Mouse (Mus musculus) cerebellum, adult 18-20 months (tissue): ENCODE measurements around the gene Podnl1.

Experiments
- DNase-seq, 2 experiments: peaks; one replicate each; pipeline ENCODE4 v3.0.0; 2021

Podnl1 gene

DNA sequence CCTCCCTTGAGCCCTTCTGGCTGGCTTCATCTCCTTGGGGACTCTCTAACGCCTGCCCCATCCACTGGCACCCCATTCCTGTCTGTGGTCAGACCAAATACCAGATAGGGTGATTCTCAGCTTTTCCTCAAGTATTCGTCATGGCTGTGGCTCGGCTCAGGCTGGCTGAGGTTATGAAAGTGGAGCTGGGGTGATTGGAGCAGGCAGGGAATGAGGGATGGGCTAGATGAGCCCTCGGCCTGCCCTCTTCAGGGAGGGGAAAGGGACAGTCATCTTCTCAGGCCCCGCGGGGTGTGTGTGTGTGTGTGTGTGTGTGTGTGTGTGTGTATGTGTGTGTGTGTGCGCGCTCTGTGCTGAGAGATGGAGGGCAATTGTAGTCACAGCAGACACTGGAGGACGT, at the start of gene Podnl1:
Gene Podnl1 (plus strand): TSS at position 334 of the 400 bp plus-strand sequence.
- DNase-seq = no peak

DNA sequence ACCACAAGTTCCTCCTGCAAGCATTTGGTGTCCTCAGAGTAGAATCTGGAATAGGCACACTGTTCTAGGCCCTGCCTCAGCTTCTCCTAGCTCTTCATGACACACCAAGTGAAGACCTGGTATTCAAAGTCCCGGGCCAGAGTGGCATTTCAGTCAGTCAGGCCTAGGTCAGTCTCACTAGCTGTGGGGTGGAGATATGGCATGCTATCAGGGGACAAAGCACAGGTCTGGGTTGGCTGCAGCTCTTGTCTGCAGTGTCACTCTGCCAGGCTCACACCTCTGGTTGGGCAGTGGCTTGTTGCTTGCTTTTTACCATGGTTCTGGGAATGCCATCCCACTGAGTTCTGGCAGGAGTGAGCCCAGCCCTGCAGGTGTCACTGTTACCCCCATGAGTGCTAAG, 49.4 kb upstream of the Podnl1 start:
- peak in 1 of 2 experiments; percentile 1 for DNase-seq

DNA sequence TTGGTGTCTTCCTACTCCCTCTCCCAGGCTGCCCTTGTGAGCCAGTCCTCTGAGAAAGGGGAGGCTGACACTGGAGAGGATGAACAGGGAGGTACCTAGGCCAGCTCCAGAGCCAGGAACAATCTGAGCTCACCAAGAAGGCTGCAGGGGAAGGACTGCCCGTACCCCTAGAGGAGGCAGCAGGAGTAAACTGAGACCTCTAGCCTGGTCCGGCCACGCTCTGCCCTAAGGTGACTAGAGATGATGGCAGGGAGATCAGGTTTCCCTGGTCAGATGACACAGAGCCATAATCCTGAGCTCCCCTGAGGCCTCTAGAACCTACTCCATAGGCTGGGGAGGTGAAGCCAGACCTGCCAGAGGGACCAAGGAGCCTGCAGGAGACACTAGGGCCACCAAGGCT, 48.9 kb upstream of the Podnl1 start:
- no peak for DNase-seq

DNA sequence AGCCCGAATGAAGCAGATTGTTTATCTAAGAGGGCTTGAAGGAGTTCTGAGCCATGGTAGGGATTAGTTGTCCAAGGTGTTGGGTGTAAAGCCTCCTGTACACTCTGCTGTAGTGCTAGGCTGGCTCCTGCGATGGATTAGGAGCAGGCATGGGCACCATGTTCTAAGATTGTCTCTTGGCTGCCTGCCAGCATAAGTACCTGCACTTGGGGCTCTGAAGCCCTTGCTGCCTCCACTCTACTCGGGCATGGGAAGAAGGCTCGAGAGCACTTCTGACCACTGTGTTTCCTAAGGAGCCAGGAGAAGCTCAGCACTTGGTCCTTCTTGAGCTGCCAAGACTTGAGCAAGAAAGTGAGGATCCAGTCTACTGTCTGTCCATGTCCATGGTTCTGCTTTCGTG, 46.6 kb upstream of the Podnl1 start:
- DNase-seq = no peak

DNA sequence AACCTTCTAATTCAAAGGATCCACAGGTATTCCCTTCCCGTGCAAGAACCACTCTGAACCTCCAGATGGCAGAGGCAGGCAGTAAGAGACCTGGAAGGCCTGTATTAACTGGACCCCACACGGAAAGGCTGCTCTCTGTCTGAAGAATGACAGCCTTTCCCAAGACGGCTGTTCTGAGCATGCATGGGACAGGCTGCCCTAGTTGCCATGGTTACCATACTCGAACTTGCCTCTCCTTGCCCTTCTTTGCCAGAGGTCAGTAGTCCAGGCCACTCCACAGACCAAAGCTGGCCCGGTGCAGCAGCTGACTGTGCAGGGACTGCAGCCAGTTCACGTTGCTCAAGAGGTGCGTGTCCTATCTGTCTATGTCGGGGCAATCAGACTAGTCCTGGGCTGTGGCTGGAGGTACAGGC, 42.0 kb upstream of the Podnl1 start:
- no peak for DNase-seq

DNA sequence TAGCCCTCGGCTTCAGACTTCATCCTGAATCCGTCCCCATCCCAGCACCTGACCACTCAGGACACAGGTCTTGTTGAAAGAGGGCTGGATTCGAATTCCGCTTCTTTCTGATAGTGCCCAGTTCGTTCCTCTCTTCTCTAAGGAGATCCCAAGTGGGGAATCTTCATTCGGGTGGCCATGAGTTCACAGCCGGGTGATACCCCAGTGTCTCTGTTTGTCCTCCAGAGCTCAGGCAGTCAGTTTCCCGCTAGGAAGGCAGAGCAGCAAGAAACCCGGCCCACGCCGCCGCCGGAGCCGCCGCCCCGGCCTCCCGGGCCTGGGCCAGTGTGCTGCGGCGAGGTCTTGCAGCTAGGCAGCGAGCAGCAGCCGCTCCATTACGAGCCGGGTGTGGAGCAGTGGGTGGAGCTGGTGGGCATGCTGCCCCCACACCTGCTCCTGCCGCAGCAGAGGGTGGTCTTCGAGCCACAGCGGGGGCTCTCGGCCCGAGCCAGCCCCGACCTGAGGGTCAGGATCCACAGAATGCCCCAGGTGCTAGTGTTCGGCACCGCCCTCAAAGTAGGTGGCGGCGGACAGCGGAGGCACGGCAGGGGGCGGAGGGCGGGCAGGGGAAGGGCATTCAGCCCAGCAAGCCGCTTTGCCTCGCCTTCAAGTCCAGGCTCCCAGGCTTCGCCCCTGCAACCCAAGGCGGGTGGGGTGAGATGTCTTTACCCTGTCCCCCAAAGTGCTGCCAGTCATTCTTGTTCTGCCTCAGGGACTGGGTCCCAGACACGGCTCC, 41.3 kb upstream of the Podnl1 start:
- DNase-seq = no peak

DNA sequence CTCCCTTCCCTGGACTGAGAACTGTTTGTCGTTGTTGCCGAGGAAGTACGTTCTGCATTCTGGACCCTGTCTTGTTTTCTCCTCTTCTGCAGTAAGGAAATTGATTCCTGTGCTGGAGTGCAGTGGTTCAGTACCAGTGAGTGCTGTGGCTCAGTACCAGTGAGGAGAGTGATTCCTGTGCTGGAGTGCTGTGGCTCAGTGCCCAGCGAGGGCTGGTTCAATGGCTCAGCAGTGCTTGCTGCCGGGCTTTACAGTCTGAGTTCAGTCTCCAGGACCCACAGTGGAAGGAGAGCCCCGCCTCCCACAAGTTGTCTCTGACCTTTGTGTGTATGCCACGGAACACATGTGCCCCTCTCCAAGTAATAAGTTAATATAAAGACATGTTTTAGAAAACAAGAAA, 38.6 kb upstream of the Podnl1 start:
- no peak for DNase-seq

DNA sequence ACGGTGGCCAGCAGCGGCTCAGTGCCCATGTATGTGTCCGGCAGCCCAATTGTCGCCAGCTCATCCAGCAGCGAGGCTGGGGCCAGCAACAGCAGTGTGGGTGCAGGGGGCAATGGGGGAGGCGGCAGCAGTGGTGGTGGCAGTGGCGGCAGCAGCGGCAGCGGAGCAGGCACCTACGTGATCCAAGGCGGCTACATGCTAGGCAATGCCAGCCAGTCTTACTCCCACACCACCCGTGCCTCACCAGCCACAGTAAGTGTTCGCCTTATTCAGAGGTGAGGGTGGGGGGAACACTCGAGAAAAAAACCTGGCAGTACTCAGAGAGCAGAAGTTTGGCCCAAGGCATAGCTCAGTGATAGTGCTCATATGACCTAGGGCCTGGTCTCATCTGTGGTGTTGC, 38.0 kb upstream of the Podnl1 start:
- no peak for DNase-seq

DNA sequence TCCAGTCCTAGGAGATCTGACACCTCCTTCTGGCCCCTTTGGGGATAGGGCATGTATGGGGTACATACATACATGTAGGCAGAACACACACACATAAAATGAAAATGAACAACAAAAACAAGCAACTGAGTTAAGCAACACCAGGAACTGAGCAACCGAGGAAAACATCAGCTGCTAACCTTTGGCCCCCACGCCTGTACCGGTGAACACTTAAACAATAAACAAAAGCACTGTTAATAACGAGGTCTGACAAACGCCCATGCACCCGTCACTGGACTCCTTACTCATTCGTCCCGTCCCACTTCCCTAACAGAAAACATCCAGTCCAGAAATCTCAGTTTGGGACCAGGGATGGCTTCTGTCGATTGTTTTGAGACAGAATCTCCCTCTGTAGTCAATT, 36.5 kb upstream of the Podnl1 start:
- DNase-seq = no peak

DNA sequence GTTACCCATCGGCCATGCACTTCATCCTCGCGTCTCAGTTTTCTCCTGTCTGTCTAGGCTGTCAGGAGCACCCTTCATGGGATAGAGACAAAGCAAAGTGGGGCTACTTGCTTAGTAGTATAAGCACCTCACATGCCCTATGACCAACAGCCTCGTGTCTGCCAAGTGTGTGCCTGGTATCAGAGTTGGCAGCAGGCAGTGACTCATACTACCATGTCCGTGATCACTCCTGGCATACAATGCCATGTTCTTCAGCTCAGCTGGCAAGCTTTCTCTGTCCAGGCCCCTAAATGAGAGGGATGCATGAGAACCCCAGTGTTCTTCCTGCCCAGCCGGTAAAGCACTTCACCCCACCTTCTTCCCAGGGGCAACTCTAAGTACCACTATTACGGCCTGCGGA, 35.2 kb upstream of the Podnl1 start:
- DNase-seq = no peak

DNA sequence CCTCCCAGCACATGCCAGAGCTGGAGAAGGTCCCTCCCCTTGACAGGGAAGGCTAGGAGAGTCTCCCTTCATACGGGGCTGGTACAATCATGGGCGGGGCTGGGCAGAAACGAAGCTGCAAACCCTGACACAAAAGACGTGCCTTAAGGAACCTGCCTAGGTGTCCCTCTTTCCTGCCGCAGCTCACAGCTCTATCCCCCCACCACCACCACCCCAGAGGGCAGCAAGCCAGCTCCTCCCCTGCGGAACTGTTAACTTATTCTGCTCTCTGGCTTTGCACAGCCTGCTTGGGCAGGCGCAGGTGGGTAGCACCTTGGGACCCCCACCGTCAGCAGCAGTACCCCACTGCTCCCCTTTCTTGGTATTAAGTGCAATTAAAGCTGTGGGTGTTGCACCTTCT, 29.7 kb upstream of the Podnl1 start:
- DNase-seq = peak in 1 of 2 experiments; percentile 6

DNA sequence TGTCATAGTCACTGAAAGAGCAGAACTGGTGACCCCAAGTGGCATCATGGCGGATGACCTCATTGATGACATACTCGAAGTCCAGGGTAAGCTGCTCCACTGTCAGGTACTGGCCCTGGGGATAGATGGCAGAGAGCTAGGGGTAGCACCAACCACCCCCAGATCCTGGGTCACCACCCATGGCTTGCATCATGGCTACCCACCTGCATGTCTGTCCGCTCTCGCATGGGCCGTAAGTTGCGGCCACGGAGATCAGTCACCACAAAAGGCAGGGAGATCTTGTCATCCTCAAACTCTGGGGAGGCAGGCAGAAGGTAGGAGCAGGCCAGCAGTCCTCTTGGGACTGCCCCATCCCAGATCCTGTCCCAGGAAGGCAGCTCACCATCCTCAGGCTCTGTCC, 27.4 kb upstream of the Podnl1 start:
- DNase-seq = peak in 1 of 2 experiments; percentile 6

DNA sequence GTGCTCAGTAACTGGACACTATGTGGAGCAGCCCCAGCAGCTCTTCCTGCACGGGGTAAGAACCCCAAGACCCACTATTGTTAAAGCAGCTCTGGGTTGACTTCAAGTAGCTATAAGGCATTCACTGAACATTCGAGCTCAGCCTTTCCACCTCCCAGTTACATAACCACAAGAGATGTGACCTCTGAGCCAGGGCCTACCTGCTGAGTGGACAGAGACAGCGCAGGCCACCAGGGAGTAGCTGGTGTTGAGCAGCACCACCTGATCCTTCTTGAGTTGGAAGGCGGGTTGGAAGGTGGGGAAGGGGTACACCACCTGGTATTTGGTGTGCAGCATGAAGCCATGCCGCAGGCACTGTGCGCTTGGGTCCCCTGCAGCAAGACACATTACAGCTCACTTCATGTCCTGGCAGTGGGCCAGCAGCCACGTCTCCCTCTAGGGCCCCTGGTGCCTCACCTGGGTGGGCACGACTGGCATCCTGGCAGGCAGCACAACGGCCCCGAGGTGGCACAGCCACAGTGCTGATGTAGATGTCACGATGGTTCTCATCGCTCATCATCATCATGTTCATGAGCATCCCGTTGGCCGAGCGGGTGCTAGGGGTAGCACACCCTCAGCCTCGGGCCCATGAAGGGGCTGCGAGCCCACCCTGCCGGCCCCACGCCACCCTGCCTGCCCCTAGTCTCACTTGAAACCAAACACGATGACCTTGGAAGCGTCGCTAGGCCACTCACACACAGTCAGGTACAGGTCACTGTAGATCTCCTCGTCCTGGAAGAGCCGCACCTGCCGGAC, 24.1 kb upstream of the Podnl1 start:
- peak in 1 of 2 experiments; percentile 28 for DNase-seq

DNA sequence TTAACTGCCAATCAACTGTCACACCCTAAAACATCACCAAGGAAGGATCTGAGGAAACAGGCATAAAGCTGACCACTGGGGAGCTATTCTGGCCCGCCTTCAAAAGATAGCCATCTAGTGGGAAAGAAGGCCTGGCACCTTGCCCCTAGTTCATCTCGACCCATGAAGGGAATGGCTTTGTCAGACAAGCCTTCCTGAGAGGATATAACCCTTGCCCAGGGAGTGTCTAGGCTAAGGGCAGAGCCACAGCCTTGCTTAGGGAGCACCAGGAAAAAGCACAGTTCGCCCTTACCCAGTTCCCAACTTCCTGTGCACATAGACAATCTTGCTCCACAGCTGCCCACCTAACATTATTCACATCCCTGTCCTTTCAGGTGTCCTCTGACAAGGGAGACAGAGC, 22.2 kb upstream of the Podnl1 start:
- DNase-seq = peak; percentile 31 to 43

DNA sequence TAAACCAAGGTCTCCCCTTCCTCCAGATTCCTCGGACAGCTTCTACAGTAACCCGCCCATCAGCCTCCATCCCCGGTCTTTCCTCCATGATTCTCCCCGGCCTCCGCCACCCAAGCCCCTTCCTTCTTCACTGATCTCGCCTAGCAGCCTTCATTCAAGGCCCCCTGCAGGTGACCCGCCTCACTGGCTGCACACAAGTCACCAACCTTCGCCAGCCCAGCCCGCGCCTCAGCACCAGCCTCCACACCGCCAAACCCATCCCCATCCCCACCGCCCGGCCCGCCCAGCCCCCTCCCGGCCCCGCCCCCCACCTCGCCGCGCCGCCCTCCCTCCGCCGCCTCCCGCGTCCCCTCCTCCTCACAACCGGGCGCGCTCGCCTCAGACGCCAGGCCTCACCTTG, 21.6 kb upstream of the Podnl1 start:
- DNase-seq = peak in 1 of 2 experiments; percentile 65

DNA sequence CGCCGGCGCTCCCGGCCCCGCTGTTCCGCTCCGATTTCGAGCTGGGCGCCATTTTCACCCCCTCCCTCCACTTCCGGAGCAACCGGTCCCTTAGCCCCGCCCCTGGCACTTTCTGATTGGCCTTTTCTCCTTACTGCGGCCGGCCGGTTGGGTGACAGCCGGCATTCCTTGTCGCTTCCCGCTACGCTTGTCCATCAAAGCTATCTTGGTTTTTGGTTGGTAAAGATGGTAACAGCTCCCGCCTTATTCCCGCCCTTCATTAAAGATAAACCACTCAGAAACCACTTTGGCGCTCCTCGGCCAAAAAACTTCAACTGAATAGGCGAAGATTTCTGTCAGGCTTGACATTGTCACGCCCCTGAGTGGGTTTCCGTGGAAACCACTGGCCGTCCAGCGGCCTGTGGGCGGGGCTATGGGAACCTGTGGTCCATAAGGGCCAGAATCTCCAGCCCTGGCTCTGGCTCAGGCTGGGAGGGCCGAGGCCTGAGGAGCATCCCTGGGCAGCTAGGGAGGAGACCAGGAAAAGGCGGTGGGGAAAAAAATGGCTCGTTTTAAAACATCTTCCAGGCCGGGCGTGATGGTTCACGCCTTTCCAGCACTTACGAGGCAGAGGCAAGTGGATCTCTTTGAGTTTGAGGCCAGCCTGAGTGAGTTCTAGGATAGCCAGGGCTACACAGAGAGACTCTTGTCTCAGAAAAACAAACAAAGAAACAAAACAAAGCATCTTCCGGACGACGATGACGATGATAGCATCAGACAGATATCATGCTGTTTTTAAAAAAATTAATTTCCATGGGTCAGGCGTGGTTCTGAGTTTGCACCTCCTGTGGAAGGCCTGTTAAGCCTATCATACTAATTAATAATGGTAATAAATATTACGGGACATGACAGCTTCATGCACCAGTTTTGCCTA, 20.8 kb upstream of the Podnl1 start, which contains the start of gene Dcaf15:
Gene Dcaf15 (minus strand): TSS at position 72 of the 913 bp plus-strand sequence.
- peak; percentile 98 to 100 for DNase-seq

DNA sequence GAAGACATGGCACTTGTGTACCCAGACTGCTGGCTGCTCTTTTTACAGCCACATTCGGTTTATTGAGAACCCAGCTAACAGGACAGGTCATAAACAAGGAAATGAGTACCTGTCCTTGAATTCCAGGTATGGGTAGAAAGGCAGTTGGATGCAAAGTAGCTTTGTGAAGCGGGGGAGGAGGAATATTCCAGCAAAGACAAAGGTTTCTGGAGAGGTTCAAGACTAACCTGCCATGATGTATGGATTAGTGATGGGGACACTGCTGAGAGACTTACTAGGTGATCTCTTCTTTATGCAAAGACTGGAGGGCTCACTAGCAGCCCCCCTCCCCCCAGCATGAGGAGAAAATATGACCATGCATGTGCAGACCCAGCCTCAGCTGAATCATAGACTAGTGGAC, 20.1 kb upstream of the Podnl1 start:
- peak in 1 of 2 experiments; percentile 12 for DNase-seq

DNA sequence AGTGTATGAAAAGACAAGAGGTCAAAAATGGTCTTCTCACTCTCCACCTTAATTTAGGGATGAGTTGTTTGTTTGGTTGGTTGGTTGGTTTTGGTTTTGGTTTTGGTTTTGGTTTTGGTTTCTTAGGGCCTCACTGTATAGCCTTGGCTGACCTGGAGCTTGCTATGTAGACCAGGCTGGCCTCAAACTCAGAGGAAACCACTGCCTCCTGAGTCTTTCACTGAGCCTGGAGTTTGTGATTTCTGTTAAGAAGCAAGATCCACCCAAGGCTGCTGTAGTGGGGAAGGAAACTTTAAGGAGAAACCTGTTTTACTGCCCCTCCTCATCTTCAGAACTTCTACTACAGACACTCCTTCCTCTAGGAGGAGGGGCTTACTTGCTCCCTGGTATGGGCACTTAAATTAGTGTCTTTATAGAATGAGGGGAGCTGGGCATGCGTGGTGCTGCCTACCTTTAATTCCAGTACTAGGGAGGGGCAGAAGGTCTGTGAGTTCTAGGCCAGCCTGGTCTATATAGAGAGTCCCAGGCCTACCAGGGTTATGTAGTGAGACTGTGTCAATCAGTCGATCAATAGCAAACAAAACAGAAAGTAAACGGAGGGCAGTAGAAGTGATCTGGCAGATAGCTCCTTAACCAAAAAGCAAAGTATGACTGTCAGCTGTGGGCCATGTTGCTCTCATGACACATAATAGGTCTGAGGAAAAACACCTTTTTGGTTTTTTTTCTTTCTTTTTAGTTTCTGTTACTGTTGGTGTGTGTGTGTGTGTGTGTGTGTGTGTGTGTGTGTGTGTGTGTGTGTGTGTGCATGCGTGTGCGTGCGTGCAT, 19.4 kb upstream of the Podnl1 start:
- DNase-seq = no peak

DNA sequence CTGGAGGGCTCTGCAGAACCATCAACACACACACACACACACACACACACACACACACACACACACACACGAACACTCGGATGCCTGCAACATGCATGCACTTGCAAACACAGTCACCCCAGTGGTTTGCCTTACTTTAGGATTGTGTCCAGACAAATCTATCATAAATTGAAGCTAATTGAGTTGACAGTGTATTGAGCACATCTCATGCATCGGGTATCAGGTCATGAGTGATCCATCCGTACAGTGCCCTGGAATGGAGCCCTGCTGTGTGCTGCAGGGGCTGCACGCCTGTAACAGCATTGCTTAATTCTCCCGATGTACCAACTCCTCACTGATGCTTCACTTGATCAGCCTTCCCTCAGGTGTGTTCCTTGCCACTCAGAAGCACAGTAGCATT, 10.1 kb upstream of the Podnl1 start:
- no peak for DNase-seq

DNA sequence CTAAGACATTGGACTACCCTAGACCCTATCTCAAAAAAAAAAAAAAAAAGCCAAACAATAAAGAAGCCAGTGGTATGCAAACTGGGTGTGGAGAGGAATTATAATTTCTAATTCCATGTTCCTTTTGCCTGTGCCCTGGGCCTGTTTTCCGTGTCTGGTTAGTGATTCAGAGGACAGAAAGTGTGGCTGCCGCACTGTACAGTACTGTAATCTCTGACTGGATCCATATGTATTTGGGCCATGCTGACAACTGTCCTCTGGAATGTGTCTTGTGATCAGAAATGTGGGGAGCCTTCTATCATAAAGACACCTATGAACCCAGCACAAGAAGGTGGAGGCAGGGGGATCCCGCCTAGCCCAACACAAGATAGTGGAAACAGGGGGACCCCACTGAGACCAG, 3.6 kb upstream of the Podnl1 start:
- DNase-seq = no peak

DNA sequence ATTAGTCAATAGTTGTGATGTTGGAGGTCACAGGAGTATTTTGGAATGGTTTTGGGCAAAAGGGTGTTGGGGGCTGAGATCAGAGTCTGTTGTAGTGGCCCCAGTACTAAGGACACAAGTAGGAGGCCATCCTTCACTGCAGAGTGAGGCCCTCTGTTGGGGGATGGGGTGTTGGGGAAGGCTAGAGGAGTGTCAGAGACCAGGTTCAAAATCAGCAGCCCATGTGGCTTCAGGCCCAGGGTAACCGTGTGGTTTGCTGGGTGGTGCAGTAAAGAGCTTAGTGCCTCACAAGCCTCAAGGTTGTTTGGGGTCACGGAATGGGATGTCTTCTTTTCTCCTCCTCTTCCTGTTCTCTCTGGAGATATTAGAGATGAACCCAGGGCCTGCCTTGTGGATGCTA, 953 bp downstream of the Podnl1 start:
- DNase-seq = no peak
